Mouse (Mus musculus) gastrocnemius, postnatal 14 days (tissue): ENCODE data around the gene Znfx1. TPM values are rescaled to one million over a fixed set of nuclear protein-coding genes. Genes with fewer than 3 reads are reported as not detected.
"Not testable (repeated sequence)": the region's sequence is repeated elsewhere in the genome, so short reads cannot be mapped to it uniquely, and the experiment has no call there.

ENCODE experiments used
- DNase-seq: peaks from one replicate; pipeline ENCODE4 v3.0.0; 2021; ENCODE audit warnings: mixed read lengths
- intact Hi-C: fragments of 180-260 bp; cut with DNase I; formaldehyde crosslinking; loops from one replicate; pipeline ENCODE4 v1.15.1; 2025; ENCODE audit warnings: low total_unique reads
- total RNA-seq, 2 experiments: library from RNA; stranded (reverse); gene quantifications; 2 replicates each; pipeline ENCODE4 v1.2.3; 2021

The Znfx1 gene
- total RNA-seq, 2 experiments from 2014 or later: 14.5 to 14.8 TPM

GRCm38 (mm10) chr2:167056942-167057323, 5.9 kb downstream of the Znfx1 start:
- intact Hi-C loops: no loop called here
- no peak for DNase-seq

GRCm38 (mm10) chr2:167056210-167056941, 6.4 kb downstream of the Znfx1 start:
- intact Hi-C loops: no loop called here
- no peak for DNase-seq

- intact Hi-C loops: no loop called here
- DNase-seq: peak; percentile 66
Measured at GRCm38 (mm10) chr2:167055386-167055785, 7.4 kb downstream of the Znfx1 start.

DNA sequence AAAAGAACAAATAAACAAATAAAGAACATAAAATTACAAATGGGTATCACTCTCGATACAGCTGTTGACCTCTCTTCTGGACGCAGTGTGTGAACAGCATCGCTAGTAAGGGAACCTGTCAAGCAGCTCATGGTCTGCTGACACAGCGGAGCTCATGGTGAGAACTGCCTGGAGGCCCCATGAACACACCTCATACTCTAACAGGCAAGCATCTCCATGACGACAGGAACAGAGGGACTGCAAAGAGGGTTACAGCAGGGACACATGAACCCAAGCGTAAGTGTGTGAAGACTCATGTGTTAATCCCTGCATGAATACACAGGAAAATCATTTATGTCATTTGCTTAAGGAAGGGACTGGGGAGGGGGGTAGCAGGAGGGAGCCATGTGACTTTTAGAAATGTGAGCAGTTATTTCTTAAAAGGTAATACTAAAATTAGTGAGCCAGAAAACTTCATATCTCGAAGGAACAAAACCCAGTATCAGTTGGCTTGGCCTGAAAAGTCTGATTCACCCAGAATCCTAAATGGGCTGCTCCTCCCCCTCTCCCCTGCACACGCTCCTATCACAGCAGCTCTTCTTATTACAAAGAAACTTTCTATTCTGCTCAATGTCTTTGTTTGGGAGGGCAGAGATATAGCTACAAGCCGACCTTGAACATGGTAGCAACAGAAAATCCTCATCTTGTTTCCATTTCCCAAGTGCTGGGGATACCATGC, 9.5 kb downstream of the Znfx1 start:
- intact Hi-C loops: no loop called here
- no peak for DNase-seq

GRCm38 (mm10) chr2:167048698-167049358, 14.0 kb downstream of the Znfx1 start:
- intact Hi-C loops: no loop called here
- DNase-seq: no peak

DNA sequence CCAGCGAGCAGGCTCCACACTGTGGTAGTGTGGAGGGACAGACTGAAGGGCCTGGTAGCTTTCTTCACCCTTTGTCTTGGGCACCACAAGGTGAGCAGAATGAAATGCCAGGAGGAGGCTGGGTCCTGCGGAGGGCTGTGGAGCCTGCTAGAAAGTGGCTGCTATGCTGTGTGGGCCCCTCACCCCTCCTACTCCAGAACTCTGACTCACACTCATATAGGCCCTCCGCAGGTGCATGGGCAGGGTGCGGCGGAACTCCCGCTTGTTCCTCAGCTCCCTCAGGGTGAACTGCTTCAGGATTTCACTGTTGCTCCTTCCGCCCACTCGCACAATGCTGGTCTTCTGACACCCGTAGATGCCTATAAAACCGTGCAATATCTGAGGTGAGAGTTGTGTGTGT, 14.6 kb downstream of the Znfx1 start:
- intact Hi-C loops: no loop called here

DNA sequence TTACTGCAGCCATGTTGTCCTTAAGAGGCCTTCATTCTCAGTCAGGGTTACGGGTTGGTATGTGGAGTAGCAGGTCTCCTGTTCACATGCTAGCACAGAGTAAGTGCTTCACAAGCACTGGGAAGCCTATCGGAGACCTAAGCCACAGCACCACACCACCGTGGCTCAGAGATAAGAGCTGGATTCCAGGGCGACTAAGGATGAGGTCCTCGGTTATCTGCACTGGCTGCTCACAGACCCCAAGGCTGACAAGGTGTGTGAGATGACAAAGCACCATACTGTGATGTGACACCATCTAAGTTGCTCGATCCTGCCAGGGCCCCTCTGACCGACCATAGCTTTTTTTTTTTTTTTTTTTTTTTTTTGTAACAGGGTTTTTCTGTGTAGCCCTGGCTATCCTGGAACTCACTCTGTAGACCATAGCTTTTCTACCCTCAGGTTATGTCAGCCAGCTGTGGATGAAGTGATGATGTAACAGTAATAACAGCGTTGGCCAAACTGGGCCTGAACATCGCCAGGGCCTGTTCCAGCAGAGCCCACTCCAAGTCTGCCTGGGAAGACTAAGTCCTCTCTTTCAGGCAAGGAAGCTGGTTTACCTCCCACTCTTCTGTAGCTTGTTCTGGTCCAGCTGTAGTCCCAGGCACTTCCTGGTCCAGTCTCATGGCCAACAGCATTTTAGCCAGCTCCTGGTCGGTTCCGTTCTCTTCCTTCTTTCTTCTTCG, 19.3 kb downstream of the Znfx1 start:
- intact Hi-C loops: no loop called here
- DNase-seq: no peak

More for the DNA sequence above, 14.6 kb downstream of the Znfx1 start:
- DNase-seq: no peak

- intact Hi-C loops: no loop called here
Measured at GRCm38 (mm10) chr2:167039386-167039785, 23.4 kb downstream of the Znfx1 start.

DNA sequence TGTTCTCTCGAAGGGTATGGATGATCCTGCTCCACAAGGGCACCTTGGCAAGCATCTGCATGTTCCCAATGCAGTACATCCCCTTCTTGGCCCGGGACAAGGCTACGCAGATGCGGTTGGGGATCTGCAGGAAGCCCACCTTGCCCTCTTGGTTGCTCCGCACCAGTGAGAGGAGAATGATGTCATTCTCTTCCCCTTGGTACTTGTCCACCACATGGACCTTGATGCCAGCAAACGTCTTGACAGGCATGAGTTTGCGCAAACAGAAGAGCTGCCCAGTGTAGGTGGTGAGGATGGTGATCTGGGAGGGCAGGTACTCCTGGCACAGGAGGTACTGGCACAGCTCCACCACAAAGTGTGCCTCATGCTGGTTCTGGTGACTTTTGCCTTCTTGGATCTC, 24.1 kb downstream of the Znfx1 start:
- intact Hi-C loops: no loop called here
- DNase-seq: no peak

More at GRCm38 (mm10) chr2:167039386-167039785, 23.4 kb downstream of the Znfx1 start:
- no peak for DNase-seq

DNA sequence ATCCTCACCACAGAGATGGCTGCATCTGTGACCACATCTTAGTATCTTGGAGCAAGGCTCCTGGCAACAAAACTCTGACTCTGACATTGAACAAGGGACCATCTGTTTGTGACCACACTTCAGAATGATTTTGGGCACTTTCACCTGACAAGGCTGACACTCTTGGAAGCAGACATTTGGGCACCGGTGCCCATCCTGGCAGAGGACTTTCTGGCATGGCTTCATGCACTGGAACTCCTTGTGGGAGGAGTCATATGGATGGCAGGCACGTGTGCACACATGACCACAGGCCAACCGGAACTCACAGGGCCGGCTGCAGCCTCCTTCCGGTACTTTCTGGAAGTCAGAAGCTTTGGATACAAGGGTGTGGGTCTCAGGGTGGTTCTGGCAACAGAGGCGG, 24.5 kb downstream of the Znfx1 start:
- DNase-seq: no peak
- intact Hi-C loops: no loop called here

- intact Hi-C loops: no loop called here
- DNase-seq: no peak
Measured at GRCm38 (mm10) chr2:167037710-167038109, 25.1 kb downstream of the Znfx1 start.

GRCm38 (mm10) chr2:167030507-167030906, 32.3 kb downstream of the Znfx1 start:
- intact Hi-C loops: no loop called here
- DNase-seq: no peak

DNA sequence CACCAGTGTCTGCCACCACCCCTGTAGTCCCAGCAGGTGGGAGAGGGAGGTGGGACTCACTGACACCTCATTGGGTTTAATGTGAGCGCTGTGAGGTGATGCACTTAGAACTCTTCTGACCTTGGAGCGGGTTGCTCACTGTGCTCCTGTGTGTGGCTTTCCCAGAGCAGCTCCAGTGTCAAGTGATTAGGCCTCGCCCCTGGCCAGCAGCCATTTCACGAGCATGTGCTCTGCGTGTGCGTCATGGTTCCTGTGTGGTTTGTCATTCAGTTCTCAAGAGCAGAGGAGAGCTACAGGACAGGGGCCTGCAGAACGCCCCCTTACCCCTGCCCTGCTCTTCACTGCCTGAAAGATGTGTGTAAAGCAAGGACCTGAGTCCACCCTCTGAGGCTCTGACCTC, 34.3 kb downstream of the Znfx1 start:
- DNase-seq: no peak
- intact Hi-C loops: no loop called here

GRCm38 (mm10) chr2:167019396-167019795, 43.4 kb downstream of the Znfx1 start:
- intact Hi-C loops: no loop called here
- DNase-seq: no peak

DNA sequence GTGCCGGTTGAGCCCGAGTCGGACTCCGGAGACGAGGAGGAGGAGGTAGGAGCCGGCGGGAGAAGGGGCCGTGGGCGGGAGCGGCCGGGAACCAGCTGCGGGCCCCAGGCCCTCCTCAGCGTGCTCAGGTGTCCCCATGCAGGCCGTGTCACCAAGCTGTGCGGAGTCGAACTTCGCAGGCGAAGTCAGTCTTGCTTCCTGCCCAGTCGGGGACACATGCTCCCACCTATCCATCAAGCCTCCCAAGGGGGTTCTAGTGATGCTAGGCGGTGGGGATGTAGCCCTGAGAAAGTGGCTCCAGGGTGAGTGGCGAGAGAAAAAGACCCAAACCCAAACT, 47.5 kb downstream of the Znfx1 start:
- intact Hi-C loops: no loop called here
- no peak for DNase-seq

DNA sequence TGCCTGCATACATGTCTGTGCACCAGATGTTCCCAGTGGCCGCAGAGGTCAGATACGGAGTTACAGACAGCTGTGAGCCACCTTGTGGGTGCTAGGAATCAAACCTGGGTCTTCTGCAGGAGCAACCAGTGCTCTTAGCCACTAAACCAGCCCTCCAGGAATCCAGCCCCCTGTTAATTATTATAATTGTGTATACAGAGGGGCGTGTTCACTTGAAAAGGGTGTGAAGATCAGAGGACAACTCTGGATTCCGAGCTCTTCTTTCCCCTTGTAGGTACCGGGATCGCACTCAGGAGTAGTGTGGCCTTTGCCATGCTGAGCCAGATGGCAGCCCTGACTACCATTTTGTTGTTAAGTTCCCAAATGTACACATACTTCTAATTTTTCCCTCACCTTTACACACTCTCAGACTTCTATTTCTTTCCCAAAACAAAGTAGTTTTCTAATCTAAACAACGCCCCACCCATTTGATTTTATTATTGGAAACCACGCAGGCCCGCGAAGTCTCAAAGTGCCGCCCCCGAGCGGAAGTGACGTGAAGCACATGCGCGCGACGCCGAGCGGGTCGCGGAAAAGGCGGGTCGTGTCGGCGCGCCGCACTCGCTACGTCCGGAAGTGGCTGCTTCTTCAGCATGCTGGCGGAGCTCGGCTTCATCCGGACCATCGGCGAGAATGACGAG, 48.0 kb downstream of the Znfx1 start, which contains the start of gene Ddx27:
Ddx27 (plus strand) TSS at position 492 of the 680 bp plus-strand sequence.
- intact Hi-C loops: no loop called here
- peak; percentile 92 for DNase-seq

- no peak for DNase-seq
- intact Hi-C loops: no loop called here
Measured at GRCm38 (mm10) chr2:167010546-167010945, 52.3 kb downstream of the Znfx1 start.

DNA sequence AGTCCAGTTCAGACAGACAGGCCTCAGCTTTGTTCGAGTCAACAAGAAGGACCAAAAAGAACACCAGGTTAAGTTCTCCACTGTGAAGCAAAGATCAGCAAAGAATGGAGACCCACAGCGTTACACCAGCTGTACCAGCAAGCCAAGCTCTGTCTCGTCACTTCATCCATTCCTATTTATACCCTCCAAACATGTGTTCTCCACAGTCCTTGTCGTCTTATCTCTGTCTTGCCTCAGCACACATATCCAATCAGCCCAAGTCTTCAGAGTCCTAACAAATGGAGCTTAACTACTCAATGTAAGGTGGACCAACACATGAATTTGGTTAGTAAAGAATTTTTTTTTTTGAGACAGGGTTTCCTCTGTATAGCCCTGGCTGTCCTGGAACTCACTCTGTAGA, 53.3 kb downstream of the Znfx1 start:
- intact Hi-C loops: no loop called here
- no peak for DNase-seq

- intact Hi-C loops, DNase-seq: not testable (repeated sequence)
Measured at GRCm38 (mm10) chr2:167007565-167007964, 55.2 kb downstream of the Znfx1 start.
